Mouse (Mus musculus) E14TG2a.4 (cell line): ENCODE data around the gene Pknox1.

ENCODE experiments used
- CTCF ChIP-seq: conservative IDR thresholded peaks from 2 replicates; pipeline ENCODE4 v1.5.1; 2014; ENCODE audit warnings: low read length
- NANOG ChIP-seq: IDR thresholded peaks from 2 replicates; pipeline ENCODE4 v1.6.1; 2014; ENCODE audit warnings: borderline replicate concordance, low read length, mixed read lengths
- POU5F1 ChIP-seq: IDR thresholded peaks from 2 replicates; pipeline ENCODE4 v1.6.1; 2014; ENCODE audit warnings: low read length, borderline replicate concordance

DNA sequence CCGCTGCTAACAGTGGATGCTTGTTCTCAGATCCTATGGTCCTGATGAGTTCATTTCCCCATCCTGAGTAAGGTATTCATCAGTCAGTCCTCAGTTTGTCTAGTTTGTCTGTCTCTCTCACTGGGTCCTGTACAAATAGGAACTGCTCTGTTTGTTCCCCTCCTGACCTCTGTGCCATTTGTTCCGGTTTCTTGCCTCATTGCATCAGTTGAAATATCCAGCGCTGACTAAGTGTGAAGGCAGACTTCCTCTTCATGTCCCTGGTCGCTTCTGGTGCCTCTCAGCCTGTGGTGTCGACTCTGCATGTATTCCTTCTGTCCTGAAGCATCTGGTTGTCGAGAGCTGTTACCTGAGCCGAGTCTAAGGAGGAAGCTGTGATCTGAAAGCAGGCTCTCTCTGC lies 30.1 kb downstream of the Pknox1 start:
- TF ChIP-seq CTCF, result no peak
- no peak for TF ChIP-seq NANOG
- no peak for TF ChIP-seq POU5F1
